Mouse (Mus musculus) adrenal gland (tissue): Measurements from ENCODE around the gene Rnd1.

Experiments
- intact Hi-C: fragments of 180-260 bp; cut with DNase I; formaldehyde crosslinking; loops from one replicate; pipeline ENCODE4 v1.15.1; 2025

Gene Rnd1

DNA sequence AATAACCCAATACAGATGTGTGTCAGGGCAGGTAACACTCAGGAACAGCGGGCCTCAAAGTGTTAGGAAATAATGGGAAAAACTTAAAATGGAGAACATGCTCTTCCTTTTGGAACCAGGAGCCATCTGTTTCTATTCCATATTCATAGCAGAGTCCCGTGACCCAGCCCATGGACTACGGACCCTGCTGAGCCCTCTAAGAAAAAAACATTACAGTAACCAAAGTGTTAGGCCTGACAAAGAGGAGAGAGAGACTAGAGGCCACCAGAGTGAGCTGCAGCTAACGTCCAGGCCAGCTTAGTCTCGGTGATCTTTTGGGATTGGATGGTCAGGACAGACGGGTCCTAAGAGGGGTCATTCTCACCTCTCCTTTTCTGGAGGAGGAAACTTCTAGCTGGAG is 62.3 kb downstream of the Rnd1 start:
- intact Hi-C loops = no loop called here

DNA sequence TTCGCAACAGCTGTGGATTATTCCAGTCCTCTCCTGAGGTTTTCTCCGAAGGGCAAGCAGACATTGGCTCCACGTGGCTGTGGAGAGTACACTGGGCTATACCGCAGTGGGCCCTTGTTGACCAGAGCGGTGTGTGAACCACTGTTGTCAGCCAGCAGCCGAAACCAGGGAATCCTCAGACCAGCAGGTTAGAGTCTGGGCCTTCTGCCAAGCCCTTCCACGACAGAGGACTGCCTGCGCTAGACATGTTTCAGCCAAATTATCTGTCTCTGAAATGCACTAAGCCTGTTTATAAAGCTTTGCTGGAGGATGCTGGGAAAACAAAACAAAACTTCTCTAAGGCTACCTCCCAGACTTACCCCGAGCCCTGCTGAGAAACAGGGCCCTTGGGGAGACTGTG is 62.7 kb downstream of the Rnd1 start:
- intact Hi-C loops = no loop called here
